Mouse (Mus musculus) embryonic fibroblast, embryonic 13.5 days (primary cell): ENCODE data around the gene Dpysl5.

Source experiments
- CTCF ChIP-seq: IDR thresholded peaks from 2 replicates; pipeline ENCODE4 v1.5.1; 2011; ENCODE audit warnings: mild to moderate bottlenecking, control low read depth, low read length, moderate library complexity, borderline replicate concordance; ENCODE audit not compliant: insufficient read depth
- POLR2A ChIP-seq: IDR thresholded peaks from 2 replicates; pipeline ENCODE4 v1.6.1; 2011; ENCODE audit warnings: low read depth, mild to moderate bottlenecking, control low read depth, low read length, moderate library complexity

GRCm38 (mm10) chr5:30686781-30687180 lies 24.6 kb upstream of the Dpysl5 start:
- TF ChIP-seq POLR2A (no peak), CTCF (peak; percentile 39; the same call in 1 of the 2 replicates)
